Mouse (Mus musculus) forelimb bud, embryonic 11.5 days (tissue): ENCODE measurements around the gene Gm49391.
"Not testable (repeated sequence)": the region's sequence is repeated elsewhere in the genome, so short reads cannot be mapped to it uniquely, and the experiment has no call there.

Experiments used
- DNase-seq: peaks from one replicate; pipeline ENCODE4 v3.0.0-alpha.2; 2012; ENCODE audit warnings: low read depth, low spot score

Gene Gm49391

DNA sequence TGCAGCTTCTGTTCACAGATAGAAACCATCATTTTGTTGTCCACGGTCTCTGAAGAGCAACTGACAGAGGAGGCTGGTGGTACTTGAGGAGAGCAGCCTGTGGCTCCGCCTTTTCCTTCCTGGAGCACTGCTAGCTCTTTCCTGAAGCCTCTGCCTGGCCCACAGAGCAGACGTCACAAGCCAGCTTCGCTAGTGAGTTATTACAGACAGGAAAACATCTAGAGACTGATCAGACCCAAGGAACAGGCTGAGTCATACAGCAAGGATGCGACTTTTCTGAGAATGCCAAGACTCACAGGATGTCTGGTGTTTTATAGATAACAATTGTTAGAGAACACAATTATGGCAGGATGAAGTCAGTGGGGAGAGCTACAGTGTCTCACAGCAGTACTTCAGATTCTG lies at the start of gene Gm49391, which contains the start of gene Ctla2a:
TSS of gene Gm49391 (minus strand) at position 72 of the 402 bp plus-strand sequence.
TSS of gene Ctla2a (minus strand) at position 126 of the 402 bp plus-strand sequence.
- peak; percentile 2 for DNase-seq

DNA sequence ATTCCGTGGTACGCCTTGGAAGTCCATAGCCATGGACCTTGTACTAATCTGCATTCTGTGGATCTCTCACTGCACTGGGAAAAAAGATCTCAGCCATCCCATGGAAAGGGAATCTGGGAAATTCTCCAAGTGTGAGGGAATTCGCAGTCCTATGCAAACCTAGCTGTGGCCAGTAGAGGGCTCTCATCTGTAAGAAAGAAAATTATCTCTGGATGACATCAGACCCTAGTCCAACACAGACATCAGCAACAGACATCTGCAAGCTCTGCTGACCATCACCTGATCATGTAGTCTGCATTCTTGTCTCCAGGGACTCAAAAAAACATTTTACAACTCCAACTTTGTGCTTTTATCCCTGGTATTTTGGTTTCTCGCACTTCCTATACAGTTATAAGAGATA lies 35.9 kb upstream of the Gm49391 start:
- not testable (repeated sequence) for DNase-seq

DNA sequence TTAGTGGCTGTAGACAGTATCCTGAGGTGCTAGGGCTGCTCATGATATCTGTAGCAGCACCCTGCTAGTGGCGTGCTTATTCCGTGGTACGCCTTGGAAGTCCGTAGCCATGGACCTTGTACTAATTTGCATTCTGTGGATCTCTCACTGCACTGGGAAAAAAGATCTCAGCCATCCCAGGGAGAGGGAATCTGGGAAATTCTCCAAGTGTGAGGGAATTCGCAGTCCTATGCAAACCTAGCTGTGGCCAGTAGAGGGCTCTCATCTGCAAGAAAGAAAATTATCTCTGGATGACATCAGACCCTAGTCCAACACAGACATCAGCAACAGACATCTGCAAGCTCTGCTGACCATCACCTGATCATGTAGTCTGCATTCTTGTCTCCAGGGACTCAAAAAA lies 27.6 kb upstream of the Gm49391 start:
- DNase-seq = not testable (repeated sequence)

DNA sequence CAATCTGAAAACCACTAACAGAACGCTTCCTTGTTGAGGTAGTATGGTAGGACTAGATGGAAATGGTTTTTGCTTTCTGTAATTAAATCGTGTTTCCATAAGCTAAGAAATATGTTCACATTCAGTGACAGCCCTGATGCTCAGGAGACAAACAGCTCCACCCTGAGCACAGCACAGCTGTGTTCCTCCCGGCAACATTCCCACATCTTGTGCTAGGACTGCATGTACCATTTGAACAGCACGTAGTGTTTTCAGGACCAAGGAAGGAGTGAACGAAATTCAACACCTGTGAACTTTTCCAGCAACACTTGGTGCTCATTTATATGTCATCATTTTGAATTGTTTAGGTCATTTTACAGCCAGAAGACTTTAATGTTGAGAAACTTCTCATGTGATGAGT lies 25.3 kb upstream of the Gm49391 start:
- DNase-seq = no peak

DNA sequence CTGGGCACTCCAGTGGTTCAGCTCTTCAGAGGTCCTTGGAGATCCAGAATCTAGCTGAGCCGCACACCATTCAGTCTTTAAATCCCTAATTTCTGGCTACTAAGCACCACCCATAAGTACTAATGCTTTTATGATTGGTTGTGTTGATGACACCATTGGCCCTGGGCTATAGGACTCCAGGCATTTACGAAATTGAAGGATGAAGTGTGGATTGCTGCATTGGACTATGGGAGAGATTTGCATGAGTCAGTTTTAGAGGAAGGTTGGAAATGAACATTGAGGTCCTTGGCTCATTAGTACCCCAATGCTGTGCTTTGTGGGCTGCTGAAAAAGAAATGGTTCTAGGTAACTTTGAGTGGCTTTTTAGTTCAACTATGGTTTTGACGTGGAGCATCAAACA lies 5.5 kb upstream of the Gm49391 start, which contains the start of gene Tpbpa:
TSS of gene Tpbpa (minus strand) at position 101 of the 400 bp plus-strand sequence.
- not testable (repeated sequence) for DNase-seq

DNA sequence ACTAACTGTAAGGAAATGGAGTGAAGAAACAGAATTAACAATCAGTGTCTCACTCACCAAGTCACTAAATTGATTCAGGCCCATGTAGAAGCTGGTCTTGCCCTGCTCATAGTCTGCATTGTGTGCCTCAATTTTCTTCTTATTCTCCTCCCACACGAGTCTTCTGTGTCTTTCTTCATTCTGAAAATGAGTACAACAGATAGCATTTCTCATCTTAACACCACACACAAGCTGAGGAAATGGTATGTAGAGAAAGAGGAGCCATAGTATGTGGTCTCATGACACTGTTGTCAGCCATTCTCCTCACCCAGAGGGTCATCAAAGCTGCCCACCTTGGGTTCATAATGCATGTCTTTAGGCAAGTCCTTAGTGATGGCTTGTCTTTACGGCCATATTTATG lies 881 bp downstream of the Gm49391 start, which contains the start of gene Gm49393:
TSS of gene Gm49393 (minus strand) at position 101 of the 400 bp plus-strand sequence.
- DNase-seq = not testable (repeated sequence)

DNA sequence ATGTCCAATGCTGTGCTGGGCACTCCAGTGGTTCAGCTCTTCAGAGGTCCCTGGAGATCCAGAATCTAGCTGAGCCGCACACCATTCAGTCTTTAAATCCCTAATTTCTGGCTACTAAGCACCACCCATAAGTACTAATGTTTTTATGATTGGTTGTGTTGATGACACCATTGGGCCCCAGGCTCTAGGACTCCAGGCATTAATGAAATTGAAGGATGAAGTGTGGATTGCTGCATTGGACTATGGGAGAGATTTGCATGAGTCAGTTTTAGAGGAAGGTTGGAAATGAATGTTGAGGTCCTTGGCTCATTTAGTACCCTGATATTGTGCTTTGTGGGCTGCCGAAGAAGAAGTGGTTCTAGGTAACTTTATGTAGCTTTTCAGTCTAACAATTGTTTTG lies 31.6 kb downstream of the Gm49391 start, which contains the start of gene Tpbpb:
TSS of gene Tpbpb (minus strand) at position 101 of the 400 bp plus-strand sequence.
- not testable (repeated sequence) for DNase-seq

DNA sequence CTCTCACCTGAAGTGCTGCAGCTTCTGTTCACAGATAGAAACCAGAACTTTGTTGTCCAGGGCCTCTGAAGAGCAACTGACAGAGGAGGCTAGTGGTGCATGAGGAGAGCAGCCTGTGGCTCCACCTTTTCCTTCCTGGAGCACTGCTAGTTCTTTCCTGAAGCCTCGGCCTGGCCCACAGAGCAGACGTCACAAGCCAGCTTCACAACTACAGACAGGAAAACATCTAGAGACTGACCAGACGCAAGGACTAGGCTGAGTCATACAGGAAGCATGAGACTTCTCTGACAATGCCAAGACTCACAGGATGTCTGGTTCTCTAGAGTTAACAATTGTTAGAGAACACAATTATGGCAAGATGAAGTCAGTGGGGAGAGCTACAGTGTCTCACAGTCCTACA lies 39.0 kb downstream of the Gm49391 start, which contains the start of gene Ctla2b:
TSS of gene Ctla2b (minus strand) at position 120 of the 400 bp plus-strand sequence.
- no peak for DNase-seq

DNA sequence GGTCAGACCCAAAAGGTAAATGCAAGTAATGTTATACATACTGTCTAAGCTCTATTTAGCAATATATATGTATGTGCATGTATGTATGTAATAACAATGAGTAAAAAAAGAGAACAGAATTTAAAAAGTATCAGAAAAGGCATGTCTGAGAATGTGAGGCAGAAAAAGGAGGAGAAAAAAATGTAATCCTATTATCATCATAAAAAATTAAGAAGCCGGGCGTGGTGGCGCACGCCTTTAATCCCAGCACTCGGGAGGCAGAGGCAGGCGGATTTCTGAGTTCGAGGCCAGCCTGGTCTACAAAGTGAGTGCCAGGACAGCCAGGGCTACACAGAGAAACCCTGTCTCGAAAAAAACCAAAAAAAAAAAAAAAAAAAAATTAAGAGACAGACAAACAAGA lies 39.6 kb downstream of the Gm49391 start, which contains the start of gene Gm49392:
TSS of gene Gm49392 (minus strand) at position 101 of the 400 bp plus-strand sequence.
- not testable (repeated sequence) for DNase-seq

DNA sequence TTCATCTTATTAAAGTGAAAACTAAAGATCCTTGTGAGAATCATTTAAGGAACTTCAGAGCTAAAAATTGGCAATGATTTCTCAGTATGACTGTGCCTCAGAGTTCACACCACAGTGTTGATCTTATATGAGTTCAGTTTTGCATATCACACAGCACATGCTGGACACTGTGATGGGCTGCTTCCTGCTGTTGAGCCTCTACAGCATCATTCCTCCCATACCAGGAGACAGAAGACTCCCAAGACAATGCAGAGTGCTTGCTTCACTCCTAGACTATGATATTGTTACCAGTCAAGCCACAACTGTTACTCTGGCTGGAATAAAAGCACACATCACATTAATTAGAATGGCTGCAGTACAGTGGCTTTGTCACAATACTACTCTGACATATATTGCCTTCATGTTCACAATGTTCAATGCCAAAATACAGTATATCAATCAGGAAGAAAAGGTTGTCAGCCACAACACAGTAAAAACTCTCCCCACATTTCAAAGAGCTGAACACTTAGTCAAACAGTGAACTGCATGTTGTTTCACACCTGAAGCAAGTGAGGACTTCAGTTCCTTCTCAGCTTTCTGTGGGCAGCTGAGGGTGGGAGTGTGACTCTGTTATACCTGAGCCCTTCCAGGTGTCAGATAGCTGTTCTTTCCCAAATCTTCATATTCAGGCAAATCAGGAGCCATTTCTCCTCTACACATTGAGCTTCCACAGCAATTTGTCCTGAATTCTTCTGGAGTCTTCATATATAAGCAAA lies 40.8 kb downstream of the Gm49391 start:
- DNase-seq = no peak

DNA sequence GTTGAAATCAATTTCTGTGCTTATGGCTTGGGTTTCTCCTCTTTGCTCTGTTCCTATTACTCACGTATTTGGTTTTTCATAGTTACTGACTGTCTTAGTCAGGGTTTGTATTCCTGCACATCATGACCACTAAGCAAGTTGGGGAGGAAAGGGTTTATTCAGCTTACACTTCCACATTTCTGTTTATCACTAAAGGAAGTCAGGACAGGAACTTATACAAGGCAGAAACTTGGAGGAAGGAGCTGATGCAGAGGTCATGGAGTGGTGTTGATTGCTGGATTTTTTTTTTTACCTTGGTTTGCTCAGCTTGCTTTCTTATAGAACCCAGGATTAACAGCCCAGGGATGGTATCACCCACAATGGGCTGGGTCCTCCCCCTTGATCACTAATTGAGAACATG lies 44.1 kb downstream of the Gm49391 start:
- no peak for DNase-seq

DNA sequence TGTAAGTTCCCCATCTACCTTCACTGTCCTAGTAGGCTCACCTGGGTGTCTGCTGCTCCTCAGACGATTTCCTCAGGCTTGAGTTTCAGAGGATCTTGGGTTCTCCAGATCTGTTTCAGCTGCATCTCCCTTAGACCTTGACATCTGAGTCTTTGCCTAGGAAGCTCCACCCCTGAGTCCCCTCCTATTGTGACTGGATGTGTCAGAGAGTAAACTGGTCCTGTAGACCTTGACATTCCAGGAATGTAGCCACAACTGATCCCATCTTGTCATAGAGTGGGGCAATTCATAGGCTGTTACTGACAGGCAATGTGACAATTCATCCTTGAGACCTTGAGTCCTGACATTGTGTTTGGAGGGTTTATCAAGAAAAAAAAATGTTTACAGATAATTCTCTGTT lies 72.1 kb downstream of the Gm49391 start, which contains the start of gene 4930486L24Rik:
TSS of gene 4930486L24Rik (minus strand) at position 195 of the 400 bp plus-strand sequence.
- no peak for DNase-seq

DNA sequence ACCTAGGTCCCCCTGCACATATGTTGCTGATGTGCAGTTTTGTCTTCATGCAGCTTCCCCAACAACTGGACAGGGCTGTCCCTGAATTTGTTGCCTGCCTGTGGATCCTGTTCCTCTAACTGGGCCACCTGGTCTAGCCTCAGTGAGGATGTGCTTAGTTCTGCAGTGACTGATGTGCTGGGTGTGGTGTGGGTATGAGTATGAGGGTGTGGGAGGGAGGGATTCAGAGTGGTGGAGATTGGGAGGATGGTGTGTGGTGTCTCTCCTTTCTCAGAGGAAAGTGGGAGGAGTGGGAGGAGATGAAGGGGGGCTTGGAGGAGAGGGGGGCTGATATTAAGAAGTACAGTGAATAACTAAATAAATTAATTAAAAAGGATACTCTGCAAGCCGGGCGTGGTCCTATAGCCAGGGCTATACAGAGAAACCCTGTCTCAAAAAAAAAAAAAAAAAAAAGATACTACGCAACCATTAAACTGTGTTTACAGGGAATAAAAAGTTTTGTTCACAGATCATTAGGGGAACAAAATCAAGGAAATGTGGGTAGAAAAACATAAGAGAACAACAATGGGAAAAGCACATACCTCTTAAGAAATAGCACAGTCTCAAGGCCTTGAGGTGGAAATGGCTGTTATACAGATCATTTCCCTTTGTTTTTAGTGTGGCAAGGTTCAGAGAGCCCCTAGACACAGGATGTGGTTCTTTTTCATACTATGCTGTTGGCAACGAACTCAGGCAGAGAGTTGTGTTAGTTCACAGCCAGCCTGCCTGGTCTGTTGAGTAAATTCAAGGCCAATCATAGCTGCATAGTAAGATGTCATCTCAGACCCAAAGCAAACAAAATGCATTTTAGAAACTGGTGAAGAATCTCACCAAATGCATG lies 87.9 kb downstream of the Gm49391 start:
- DNase-seq = no peak
